Mouse (Mus musculus) liver, postnatal 0 days (tissue): ENCODE results near the gene Hoxb2.

ENCODE experiments used
- CTCF ChIP-seq: sonication (generic); IDR thresholded peaks from 2 replicates; pipeline ENCODE4 v1.5.1; 2016; ENCODE audit warnings: antibody characterized with exemption, low read depth
- EP300 ChIP-seq: IDR thresholded peaks from 2 replicates; pipeline ENCODE4 v1.6.1; 2016; ENCODE audit warnings: antibody characterized with exemption, low read depth, mild to moderate bottlenecking

GRCm38 (mm10) chr11:96344878-96345159 is 5.5 kb upstream of the Hoxb2 start:
- TF ChIP-seq CTCF (no peak), EP300 (no peak)
